Mouse (Mus musculus) intestine, postnatal 0 days (tissue): ENCODE measurements around the gene Itm2c. TPM values are rescaled to one million over a fixed set of nuclear protein-coding genes. Genes with fewer than 3 reads are reported as not detected.

ENCODE experiments used
- ATAC-seq: fragments of 200-750 bp; cut with Nextera tagmentation; 2 replicates; pipeline ENCODE4 v1.8.0; 2017; ENCODE audit warnings: mild to moderate bottlenecking, moderate TSS enrichment, moderate library complexity
- H3K27ac ChIP-seq: fragments of 300-500 bp; sonication (generic); 2 replicates; pipeline ENCODE4 v1.5.1; 2014; ENCODE audit warnings: mild to moderate bottlenecking, low read depth, low read length, moderate library complexity
- H3K27me3 ChIP-seq: fragments of 300-500 bp; sonication (generic); replicated peaks from 2 replicates; pipeline ENCODE4 v1.6.1; 2014; ENCODE audit warnings: low read length, mixed read lengths; ENCODE audit not compliant: control insufficient read depth, insufficient read depth
- H3K36me3 ChIP-seq: fragments of 300-500 bp; sonication (generic); 2 replicates; pipeline ENCODE4 v1.6.1; 2014; ENCODE audit warnings: mild to moderate bottlenecking, moderate library complexity; ENCODE audit not compliant: control insufficient read depth, insufficient read depth
- H3K4me1 ChIP-seq: fragments of 300-500 bp; sonication (generic); replicated peaks from 2 replicates; pipeline ENCODE4 v1.6.1; 2014; ENCODE audit warnings: antibody characterized with exemption, low read length, mixed read lengths; ENCODE audit not compliant: control insufficient read depth, insufficient read depth
- H3K4me2 ChIP-seq: fragments of 300-500 bp; sonication (generic); replicated peaks from 2 replicates; pipeline ENCODE4 v1.6.1; 2014; ENCODE audit warnings: low read depth, mild to moderate bottlenecking, moderate library complexity
- H3K4me3 ChIP-seq: fragments of 300-500 bp; sonication (generic); 2 replicates; pipeline ENCODE4 v1.5.1; 2014; ENCODE audit warnings: low read depth, low read length
- H3K9ac ChIP-seq: fragments of 300-500 bp; sonication (generic); 2 replicates; pipeline ENCODE4 v1.6.1; 2014; ENCODE audit warnings: mild to moderate bottlenecking, low read depth, low read length
- H3K9me3 ChIP-seq: fragments of 300-500 bp; sonication (generic); 2 replicates; pipeline ENCODE4 v1.6.1; 2016; ENCODE audit warnings: mixed run types; ENCODE audit not compliant: control insufficient read depth
- CTCF ChIP-seq: sonication (generic); IDR thresholded peaks from 2 replicates; pipeline ENCODE4 v1.5.1; 2016; ENCODE audit warnings: low read depth, mild to moderate bottlenecking, control low read depth, antibody characterized with exemption, moderate library complexity
- WGBS: fragments of 180-500 bp; shearing (Covaris S2); extraction: QIAGEN DNeasy Blood & Tissue Kit; methylation state at CpG from one replicate; pipeline ENCODE4 v1.1.7; 2014; 5-methylcytosine and 5-hydroxymethylcytosine counted together
- polyA plus RNA-seq: library from polyadenylated mRNA; unstranded; fragments of >200 nt; fragmentation: Nextera tagmentation; extraction: Ambion mirVana; gene quantifications from 2 replicates; pipeline ENCODE4 v1.2.1, GENCODE M21; 2015

The Itm2c gene
- 112 and 113 TPM in 2 replicates for polyA plus RNA-seq

GRCm38 (mm10) chr1:85894231-85894747 is at the start of gene Itm2c:
TSS of gene Itm2c (plus strand) at chr1:85894281.
- Histone ChIP-seq H3K9ac (peak within 1 kb of the TSS; percentile 67), H3K4me2 (peak within 1 kb of the TSS; percentile 87), H3K27me3 (no peaks in the 10 kb centered on the region), H3K9me3 (no peaks in the 10 kb centered on the region), H3K36me3 (no peaks in the 10 kb centered on the region), H3K4me3 (peak within 1 kb of the TSS; percentile 88), H3K27ac (peak within 1 kb of the TSS; percentile 71), H3K4me1 (peaks cover 12% of the 10 kb centered on the region; the same call in 1 of the 2 replicates)
- TF ChIP-seq CTCF: no peak
- ATAC-seq: peak; percentile 79
- WGBS: under 1% methylated on average over 35 of the region's 35 CpGs

- H3K9me3 ChIP-seq: no peaks in the 10 kb centered on the region
- no peak overlapping the region for H3K4me2 ChIP-seq
- peaks cover 52% of the 10 kb centered on the region for H3K36me3 ChIP-seq
- no peak overlapping the region for H3K27ac ChIP-seq
- no peak for ATAC-seq
- no peak for TF ChIP-seq CTCF
- no peaks in the 10 kb centered on the region for H3K4me1 ChIP-seq
- no peak overlapping the region for H3K9ac ChIP-seq
- 84% methylated on average over 6 of the region's 6 CpGs for WGBS
- no peak overlapping the region for H3K4me3 ChIP-seq
- no peaks in the 10 kb centered on the region for H3K27me3 ChIP-seq
Measured at GRCm38 (mm10) chr1:85844981-85845380, 49.1 kb upstream of the Itm2c start.

- Histone ChIP-seq H3K4me2 (no peak overlapping the region), H3K36me3 (peaks cover 54% of the 10 kb centered on the region), H3K4me1 (no peaks in the 10 kb centered on the region), H3K27me3 (no peaks in the 10 kb centered on the region), H3K4me3 (no peak overlapping the region), H3K9me3 (no peaks in the 10 kb centered on the region), H3K9ac (no peak overlapping the region), H3K27ac (no peak overlapping the region)
- WGBS: 64% methylated on average over 3 of the region's 3 CpGs
- TF ChIP-seq CTCF: no peak
- no peak for ATAC-seq
Measured at GRCm38 (mm10) chr1:85845476-85845875, 48.6 kb upstream of the Itm2c start.

DNA sequence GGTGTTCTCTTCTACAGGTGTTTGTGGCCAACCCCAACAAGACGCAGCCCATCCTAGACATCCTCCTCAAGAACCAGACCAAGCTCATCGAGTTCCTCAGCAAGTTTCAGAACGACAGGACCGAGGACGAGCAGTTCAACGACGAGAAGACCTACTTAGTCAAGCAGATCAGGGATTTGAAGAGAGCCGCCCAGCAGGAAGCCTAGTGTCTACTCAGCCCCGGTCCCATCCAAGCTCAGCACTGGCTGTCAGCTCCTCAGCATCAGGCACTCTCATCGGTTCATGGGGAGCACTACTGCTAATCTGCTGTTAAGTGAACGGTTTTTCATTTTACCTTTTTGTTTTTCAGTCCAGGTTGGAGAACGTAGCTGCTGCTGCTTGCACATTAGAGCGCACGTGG is 45.1 kb upstream of the Itm2c start:
- no peak overlapping the region for H3K27ac ChIP-seq
- H3K4me3 ChIP-seq: no peak overlapping the region
- ATAC-seq: no peak
- no peak overlapping the region for H3K9ac ChIP-seq
- no peak for TF ChIP-seq CTCF
- H3K36me3 ChIP-seq: peaks cover 52% of the 10 kb centered on the region
- H3K4me2 ChIP-seq: no peak overlapping the region
- H3K9me3 ChIP-seq: no peaks in the 10 kb centered on the region
- 93% methylated on average over 14 of the region's 14 CpGs for WGBS
- H3K4me1 ChIP-seq: no peaks in the 10 kb centered on the region
- no peaks in the 10 kb centered on the region for H3K27me3 ChIP-seq

GRCm38 (mm10) chr1:85850851-85851250 is 43.2 kb upstream of the Itm2c start:
- ATAC-seq: no peak

DNA sequence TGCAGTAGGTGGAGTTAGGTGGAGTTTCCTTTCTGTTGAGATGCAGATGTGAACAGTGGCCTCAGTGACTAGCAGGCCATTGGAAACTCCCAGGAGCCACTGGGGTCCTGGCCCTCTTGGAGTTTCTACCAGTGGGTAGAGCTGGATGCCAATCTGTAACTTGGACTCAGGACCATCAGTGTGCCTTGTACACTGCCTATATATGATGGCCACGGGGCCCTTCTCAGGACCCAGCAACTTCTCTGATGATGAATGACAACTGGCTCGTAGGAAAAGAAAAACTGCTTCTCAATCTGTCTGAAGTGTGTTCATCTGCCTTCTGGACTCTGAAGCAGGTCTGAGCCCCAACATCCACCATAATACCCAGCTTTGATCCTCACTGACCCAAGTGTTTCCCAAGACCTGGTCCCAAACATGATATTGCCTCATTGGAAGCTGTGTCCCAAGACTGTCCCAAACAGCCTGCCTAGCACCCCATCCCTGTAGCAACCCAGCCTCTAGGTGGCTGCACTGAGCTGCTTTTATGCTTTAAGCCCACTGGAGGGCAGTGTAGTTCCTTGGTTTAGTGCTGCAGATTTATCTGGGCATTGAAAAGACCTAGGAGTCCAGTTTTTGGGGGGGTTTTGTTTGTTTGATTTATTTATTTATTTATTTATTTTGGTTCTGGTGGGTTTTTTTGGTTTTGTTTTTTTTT is 40.9 kb upstream of the Itm2c start:
- peak; percentile 58 for ATAC-seq
- Histone ChIP-seq H3K27me3 (no peaks in the 10 kb centered on the region), H3K4me2 (no peak overlapping the region), H3K9me3 (no peaks in the 10 kb centered on the region), H3K4me1 (no peaks in the 10 kb centered on the region), H3K4me3 (no peak overlapping the region), H3K27ac (no peak overlapping the region), H3K36me3 (peaks cover 32% of the 10 kb centered on the region), H3K9ac (no peak overlapping the region)
- peak; percentile 99 for TF ChIP-seq CTCF
- 68% methylated on average over 2 of the region's 2 CpGs for WGBS

More at GRCm38 (mm10) chr1:85850851-85851250, 43.2 kb upstream of the Itm2c start:
- Histone ChIP-seq H3K4me2 (no peak overlapping the region), H3K9ac (no peak overlapping the region), H3K4me1 (no peaks in the 10 kb centered on the region), H3K4me3 (no peak overlapping the region), H3K36me3 (peaks cover 43% of the 10 kb centered on the region), H3K9me3 (no peaks in the 10 kb centered on the region), H3K27me3 (no peaks in the 10 kb centered on the region), H3K27ac (no peak overlapping the region)
- no peak for TF ChIP-seq CTCF
- 85% methylated on average over 5 of the region's 5 CpGs for WGBS
